Mouse (Mus musculus): ENCODE measurements around the gene Bfsp2.

GRCm38 (mm10) chr9:103398509-103399157 is 81.6 kb downstream of the Bfsp2 start:
- TF ChIP-seq CTCF (IDR thresholded peaks at IDR 0.05; ENCODE audit: insufficient read depth, low read length) (no peak), POLR2A (IDR thresholded peaks at IDR 0.05; ENCODE audit: borderline replicate concordance, extremely low read depth, low read depth, low read length) (no peak)

Measured in lung, adult 2 months (tissue).